Mouse (Mus musculus) ovary, postnatal 36 days (tissue): ENCODE measurements at regions not wholly inside any gene's neighbourhood (a gene's known extent, or its start where the extent isn't known, plus 50 kb on each side); places are given as distances from the start of the nearest gene placed in this dataset.
"Not testable (repeated sequence)": the region's sequence is repeated elsewhere in the genome, so short reads cannot be mapped to it uniquely, and the experiment has no call there.

Experiments used
- DNase-seq: peaks from one replicate; pipeline ENCODE4 v3.0.0; 2022; ENCODE audit warnings: low spot score, mixed read lengths

DNA sequence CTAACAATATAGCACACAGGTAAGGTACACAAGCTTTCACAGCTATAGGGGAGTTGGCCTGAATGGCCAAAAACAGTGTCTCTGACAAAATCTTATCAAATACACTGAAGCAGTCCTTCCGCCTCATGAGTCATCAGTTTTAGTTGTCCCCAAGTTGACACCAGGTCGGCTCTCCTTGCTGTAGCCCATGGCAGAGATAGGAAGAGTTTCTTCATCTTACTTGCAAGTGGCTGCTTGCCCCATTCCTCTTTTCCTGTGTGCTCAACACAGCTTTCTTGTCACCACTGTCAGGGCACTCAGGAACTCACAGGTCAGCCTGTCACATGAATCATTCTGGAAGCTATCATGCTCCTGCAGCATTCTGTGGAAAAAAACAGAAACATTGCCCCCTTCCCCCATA lies 77.1 kb downstream of the Olfr721-ps1 start:
- not testable (repeated sequence) for DNase-seq

DNA sequence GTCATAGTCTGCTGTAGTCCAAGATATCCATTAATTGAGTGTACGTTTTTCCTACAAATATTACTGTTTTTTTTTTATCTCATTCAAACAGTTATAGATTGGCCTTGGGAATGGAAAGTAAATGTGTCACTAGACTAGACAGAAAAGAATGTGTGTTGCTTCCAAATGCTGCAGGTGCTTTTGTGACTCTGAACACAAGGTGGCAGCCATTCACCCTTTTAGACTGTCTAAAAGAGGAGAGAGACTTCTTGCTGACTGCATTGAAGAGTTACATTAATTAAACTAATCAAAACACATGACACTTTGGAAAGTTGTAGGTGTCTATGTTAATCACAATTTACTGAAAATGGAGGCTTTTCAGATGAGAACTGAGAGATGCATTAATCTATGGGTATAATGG lies 80.7 kb downstream of the Olfr721-ps1 start:
- DNase-seq: no peak

DNA sequence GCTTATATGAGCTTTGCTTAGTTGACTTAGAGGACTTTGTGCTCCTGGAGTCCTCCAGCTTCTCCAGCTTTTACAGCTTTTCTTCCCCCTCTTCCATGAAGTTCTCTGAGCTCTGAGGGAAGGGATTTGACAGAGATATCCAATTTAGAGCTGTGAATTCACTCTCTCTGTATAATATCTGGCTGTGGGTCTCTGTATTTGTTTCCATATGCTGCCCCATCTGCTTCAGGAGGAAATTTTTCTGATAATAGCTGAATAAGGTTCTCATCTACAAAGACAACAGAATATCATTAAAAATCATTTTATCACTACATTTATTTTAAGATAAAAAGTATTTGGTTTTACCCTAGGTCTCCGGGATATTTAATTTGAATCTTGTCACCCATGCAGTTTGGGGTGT lies 85.3 kb downstream of the Olfr721-ps1 start:
- no peak for DNase-seq

DNA sequence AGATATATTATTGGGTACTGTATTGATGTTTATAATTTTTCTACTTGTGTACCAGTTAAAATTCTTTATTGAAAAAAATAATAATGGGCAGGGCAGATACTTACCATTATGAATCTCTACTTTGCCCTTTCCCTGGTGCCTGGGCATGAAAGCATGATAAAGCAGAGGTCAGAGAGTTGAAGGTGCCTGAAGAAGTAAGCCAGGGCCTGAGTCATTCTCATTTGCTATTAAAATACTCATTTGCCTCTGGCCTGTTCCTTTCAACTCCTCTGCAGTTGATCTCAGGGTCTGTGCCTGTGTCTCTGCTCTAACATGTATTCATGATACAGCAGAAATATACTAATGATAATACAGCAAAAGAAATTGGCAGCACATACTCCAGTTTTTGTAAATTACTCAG lies 89.4 kb downstream of the Olfr721-ps1 start:
- DNase-seq: no peak

DNA sequence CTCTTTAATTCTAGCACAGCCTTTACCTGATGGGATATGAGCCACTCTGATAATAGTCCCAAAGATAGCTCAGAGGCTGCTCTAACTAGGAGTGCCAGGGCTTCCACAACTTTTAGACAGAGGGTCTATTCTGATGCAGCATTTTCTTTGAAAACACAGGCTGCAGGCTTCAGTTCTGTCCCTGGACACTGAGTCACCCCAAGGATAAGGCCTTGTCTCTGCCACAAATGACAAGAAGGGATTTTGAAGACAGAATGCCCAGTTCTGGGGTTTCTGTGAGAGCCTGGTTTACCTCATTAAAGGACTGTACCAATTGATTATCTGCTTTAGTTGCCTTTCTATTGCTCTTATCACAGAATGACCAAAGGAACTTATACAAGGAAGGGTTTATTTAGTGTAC lies 90.9 kb downstream of the Olfr721-ps1 start:
- no peak for DNase-seq

DNA sequence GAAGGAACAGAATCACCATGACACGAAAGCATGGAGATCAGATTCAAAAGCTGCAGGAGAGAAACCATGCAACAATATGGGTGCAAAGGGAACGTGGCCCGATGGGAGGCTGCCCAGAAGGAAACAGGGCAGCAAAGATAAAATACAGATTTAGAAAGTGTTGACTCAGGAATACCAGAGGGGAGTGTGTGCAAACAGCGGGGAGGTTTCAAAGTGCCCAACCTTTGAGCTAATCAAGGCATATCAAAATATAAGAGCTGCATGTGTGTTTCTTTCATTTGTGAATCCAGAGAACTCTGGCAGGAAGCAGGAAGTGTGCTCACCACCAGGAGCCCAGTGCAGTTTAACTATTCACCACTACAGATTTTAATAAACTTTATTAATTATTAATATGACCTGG lies 110.8 kb downstream of the Olfr721-ps1 start:
- no peak for DNase-seq

DNA sequence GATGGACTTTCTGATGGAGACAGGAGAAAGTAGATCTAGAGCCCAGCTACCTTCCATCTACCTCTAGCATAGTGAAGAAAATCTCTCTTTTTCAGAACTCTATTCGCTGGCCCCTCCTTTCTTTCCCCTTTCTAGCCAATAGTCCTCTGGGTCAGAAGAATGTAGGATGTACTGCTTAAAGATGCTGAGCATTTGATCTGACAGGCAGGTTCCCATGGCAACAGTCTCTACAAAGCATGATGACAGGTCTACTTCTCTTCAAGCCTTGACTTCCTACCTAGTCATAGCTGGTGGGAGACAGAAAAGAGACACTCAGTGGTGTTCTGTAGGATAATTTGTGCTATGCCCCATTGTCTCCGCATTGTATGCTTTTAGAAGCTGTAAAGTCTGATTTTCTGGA lies 112.0 kb downstream of the Olfr721-ps1 start:
- no peak for DNase-seq

DNA sequence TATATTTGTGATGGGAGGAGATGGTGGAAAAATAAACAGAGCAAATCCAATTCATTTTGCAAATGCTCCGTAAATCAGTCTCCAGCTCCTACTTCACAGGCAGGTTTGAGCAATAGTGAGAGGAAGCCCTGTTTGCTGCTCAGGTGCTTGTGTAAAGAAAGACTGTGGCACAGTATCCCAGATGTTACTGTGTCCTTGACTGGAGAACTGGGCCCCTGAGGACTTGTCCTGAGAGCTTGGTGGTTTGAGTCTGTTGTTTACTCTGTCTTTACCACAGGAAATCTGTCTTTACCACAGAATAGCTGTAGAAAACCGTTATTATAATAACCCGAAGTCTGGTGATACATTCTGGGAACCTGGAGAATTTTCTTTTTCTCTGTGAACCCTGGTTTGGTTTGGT lies 112.4 kb downstream of the Olfr721-ps1 start:
- DNase-seq: no peak

DNA sequence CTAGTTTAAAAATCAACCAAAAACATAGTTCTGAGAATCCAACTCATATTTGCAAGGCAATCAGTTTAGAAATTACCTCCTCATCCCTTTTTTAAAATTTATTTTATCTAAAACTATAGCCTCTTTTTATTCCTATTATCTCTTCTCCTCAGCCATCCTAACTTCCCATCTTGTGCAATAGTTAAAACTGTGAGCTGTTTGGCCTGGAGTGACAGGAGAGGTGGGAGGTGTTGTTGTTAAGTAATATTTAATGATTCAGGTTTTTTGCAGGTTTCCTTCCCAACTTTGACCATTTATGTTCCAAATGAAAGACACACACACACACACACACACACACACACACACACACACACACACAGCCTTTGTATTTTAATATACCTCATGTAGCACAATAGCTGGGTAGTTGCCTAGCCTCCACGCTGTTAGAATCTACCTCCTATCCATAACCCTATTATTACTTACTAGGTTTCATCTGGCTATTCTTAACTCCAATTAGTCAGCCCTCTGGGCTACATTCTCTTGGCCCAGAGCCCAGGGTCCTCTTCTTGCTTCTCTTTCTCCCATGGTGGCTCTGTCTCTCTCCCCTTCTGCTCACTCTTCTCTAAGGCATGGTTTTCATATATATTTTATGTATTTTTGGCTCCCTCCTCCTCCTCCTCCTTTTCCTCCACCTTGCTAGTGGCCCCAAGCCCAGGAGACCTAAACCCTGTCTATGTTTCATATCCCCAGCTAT lies 113.5 kb downstream of the Olfr721-ps1 start:
- no peak for DNase-seq

DNA sequence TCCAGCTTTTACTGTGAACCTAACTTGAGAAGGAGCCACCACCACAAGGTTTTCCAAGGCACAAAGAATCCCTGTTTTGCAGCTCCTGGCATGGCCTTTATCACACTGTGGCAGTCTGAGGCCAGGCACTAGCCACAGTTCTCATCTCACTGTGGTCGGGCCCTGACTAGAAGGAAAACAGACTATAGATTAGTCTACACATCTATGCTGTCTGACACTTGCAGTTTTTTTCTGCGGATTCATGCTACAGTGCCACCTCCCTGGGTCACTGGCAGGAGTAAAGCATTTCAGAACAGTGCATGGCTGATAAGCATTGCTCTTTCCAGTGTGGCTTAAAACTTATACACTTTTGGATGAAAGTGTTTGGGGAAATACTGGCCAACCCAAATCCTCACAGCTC lies 114.3 kb downstream of the Olfr721-ps1 start:
- no peak for DNase-seq

DNA sequence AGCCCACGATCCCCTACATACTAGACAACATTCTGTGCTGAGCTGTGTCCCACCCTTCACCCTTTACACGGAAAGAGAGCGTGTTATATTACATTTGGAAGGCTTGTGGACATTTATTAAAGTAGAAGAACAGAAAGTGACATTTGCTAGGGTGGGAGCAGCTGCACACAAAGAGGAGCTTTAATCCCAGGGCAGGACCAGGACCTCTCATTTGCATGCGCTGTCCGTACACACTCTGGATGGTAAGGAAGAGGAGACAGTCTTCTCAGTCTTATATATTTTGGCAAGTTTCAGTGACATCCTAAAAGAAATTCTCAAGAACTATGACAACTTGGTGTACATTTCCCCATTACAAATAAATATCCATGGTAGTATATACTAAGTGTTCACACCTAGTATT lies 114.8 kb downstream of the Olfr721-ps1 start:
- no peak for DNase-seq

DNA sequence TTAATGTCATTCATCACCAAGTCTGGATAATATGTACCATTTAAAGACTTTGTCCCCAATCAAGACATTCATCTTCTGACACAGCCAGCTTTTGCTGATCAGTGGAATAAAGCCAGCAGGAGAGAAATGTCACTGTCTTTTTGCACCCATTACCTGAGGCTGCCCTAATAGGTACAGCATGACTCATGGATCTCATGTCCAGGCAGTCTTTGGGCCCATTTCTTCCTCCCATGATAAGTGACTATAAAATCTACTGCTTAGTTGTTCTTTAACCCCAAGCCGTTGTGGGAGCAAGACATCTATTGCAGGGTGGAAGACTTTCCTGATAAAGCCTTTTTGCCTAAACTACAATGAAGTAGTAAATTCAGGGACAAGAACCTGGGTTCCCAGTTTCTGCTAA lies 116.9 kb downstream of the Olfr721-ps1 start:
- no peak for DNase-seq

DNA sequence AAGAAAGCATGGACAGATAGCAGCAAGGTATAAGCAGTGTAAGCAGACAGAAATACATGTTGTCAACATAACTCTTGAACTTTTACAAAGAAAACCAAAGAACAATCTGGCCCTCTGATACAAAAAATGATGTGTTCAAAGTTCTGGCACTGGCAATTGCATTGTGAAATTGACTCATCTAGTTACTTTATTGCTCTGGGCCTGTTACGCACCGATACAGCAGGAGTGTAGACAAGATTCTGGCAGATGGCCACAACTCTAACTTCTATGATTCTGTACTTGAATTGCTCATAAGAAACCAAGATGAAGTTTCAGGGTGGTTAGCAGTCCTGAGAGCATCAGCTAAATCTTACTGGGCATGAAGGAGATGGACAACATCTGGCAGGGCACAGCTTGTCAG lies 117.7 kb downstream of the Olfr721-ps1 start:
- no peak for DNase-seq

DNA sequence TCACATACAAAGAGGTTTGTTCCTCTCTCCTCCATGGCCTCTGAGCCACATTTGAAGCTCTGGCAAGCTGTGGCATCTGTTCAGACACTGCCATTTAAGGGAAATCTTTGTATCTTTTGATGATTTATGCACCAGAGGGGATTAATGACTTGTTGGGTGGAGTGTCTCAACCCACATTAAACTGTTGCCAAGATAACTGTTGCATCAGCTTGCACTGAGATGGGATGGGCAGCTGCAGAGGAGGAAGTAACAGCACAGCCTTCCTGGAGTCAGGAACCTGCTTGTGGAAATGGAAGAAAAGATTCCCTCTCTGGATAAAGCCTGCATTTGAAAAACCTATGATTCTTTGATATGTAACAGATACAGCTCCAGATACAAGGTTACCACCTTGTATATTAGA lies 119.1 kb downstream of the Olfr721-ps1 start:
- no peak for DNase-seq

DNA sequence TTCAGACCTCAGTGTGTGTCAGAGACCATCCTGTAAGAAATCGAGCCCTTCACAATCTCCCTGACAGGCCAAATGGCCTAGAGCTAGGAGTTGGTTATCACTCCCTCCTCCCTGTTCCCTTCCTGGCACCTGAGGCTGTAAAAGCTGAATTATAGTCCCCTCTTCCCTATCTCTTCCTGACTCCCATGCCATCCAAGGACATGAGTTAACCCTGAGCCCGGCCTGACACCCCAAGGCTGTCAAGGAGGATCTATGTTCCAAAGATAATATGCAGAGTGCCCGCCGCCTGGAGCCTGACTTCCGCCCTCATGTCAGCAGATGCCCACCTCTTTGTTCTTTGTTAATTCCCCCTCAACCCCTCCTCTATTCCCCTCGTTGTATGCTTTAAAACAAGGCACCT lies 120.2 kb downstream of the Olfr721-ps1 start:
- not testable (repeated sequence) for DNase-seq

DNA sequence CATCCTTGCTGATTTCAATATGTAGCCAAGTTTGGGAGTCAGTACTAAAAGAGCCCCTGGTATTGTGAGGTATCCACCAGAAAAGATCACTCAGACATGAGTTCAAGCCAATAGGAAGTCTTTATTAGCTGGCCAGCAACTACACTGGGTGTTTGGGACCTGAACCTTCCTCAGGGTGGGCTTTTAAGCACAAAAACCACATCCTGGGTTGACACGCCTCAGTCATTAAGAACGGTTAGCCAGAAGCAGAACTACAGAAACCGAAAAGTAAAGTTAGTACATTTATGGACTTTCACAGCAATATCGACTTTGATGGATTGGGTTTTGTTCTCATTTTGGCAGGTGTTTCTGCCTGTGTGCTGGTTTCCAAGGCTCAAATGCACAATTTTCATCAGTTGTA lies 124.1 kb downstream of the Olfr721-ps1 start:
- no peak for DNase-seq

DNA sequence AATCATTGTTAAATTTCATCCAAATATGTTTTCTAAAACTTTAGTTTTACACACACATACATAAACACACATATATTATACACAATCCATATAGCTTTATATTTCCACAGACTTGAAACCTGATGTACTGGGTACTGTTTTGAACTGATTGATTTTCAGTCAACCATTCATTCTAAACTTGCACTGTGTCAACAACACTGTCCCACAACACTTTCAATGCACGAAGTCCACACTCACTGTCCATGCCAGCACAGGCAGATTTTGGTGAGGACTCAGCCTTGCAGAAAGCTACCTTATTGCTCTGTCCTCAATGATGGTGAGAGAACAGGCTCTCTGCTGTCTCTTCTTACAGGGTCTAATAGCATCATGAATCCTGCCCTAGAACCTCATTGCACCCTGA lies 127.3 kb downstream of the Olfr721-ps1 start:
- no peak for DNase-seq

DNA sequence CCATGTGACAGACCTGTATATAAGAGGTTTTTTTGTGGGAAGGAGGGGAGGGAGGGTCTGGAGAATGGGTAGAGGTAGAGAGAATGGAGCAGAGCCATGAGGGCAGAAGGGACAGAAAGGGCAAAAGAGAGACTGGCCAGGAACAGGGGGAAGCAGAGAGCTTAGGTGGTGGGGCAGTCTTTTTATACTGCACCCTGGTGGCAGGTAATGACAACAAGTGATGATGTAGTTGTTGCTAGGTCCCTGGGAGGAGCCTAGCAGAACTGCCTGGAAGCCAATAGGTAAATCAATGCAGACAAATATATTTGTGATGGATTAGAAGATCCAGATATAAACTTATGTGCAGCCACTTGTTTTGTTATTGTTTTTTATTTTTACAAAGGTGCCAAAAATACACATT lies 140.1 kb downstream of the Olfr721-ps1 start:
- no peak for DNase-seq

DNA sequence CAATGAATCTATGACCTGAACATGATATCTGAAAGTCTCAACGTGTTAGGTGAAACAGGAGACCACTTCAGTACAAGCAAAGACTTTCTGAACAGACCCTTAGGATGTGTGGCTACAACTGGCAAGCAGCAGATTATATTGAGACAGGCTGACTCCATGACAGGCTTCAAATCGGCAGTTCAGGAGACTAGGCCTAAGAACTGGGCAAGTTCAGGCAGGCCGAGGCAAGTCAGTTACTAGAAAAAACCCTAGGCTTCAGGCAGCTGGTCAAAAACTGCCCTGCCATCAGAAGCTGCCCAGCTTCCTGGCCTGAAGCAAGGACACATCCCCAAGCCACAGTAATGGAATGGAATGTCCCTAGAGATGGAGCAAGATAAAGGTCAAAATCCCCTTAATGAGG lies 140.6 kb downstream of the Olfr721-ps1 start:
- DNase-seq: no peak

DNA sequence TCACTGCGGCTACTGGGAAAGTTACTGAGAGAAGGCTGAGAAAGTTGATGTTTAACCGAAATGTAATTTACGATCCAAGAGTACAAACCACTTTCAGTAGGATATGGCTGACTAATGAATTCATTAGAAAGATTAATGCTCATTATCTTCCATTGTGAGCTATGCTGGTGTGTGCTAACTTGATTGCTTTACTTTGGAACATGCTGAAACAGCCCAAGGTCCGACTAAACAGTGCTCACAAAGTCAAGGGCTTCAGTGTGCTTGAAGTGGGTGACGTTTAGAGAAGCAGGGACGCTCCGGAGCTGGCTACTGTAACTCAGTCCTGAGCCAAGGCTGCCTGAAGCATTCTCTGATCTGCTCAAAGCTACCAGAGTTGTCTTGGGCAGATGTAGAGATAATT lies 143.1 kb downstream of the Olfr721-ps1 start:
- no peak for DNase-seq

DNA sequence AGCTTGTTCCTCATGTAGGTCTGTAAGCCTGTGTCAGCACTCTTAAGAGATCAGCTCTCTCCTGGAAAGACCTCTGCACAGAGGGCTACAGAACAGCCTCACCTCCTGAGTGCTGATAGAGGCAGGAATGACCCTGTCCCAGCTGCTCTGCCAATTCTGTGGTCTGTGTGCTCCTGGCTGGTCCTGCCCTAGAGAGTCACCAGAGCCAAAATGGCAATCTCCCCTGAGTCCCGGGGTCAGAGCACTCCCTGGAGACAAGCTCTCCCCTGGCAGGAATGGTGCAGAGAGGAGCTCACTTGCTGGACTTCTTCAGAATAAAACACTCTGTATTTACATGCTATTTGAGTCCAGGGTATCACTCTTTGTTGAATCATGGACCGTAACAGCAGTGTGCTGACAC lies 149.9 kb upstream of the Slc4a7 start:
- DNase-seq: no peak

DNA sequence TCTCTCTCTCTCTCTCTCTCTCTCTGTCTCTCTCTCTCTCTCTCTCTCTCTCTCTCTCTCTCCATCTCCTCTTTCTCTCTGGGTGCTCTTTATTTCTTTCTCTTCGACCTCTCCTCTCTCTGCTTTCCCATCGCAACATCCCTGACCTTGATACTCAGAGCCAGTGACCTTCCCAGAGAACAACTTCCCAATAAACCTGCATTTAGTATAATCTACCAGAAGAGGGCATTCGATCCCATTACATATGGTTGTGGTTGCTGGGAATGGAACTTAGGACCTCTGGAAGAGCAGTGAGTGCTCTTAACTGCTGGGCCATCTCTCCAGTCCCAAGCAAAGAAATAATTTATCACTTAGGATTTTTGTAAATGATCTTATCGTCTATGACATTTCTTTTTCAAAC lies 127.2 kb upstream of the Slc4a7 start:
- DNase-seq: no peak

DNA sequence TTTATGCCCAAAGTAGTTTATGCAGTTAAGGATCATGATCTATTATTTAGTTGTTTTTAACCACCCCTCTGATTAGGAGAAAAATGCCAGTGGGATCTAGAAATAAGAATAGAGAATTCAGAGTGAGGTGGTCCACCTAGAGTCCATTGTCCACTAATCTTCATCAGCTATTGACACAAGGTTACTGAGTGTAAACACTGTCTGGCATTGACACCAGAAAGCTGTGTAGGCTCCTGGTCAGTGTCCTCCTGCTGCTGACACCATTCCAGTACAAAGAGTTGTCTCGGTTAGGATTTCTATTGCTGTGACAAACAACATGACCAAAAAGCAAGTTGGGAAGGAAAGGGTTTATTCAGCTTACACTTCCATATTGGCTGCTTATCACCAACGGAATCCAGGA lies 110.1 kb upstream of the Slc4a7 start:
- DNase-seq: no peak

DNA sequence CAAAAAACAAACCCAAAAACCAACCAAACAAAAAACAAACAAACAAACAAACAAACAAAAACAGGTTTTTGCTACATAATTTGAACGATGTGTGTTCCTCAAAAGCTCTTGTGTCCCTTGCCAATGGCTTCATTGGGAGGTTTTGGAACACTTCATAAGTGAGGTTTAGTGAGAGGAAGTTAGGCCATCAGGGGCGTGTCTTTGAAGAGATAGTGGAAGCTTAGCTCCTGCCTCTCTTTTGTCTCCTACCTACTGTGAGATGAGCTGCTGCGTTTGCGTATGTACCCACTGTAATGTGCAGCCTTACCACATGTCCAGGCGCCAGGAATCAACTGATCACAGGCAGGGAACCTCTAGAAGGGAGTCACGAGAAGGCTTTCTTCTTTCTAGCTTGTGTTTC lies 107.3 kb upstream of the Slc4a7 start:
- DNase-seq: no peak
